Mouse (Mus musculus) brain, embryonic 14.5 days (tissue): ENCODE results near the gene Ube2q2.

ENCODE experiments used
- CTCF ChIP-seq: fragments of 200-500 bp; IDR thresholded peaks from 2 replicates; pipeline ENCODE4 v1.5.1; 2012; ENCODE audit warnings: inconsistent platforms, mild to moderate bottlenecking, moderate library complexity, borderline replicate concordance; ENCODE audit not compliant: insufficient read depth, insufficient read length; ENCODE audit errors: extremely low read depth
- POLR2A ChIP-seq: fragments of 200-500 bp; IDR thresholded peaks from 2 replicates; pipeline ENCODE4 v1.6.1; 2012; ENCODE audit warnings: mild to moderate bottlenecking, inconsistent platforms, borderline replicate concordance; ENCODE audit not compliant: poor library complexity, insufficient read depth, insufficient read length, severe bottlenecking; ENCODE audit errors: extremely low read depth

- no peak for TF ChIP-seq POLR2A
- no peak for TF ChIP-seq CTCF
These were observed 105.2 kb downstream of the Ube2q2 start for GRCm38 (mm10) chr9:55253849-55254248.
